Mouse (Mus musculus) CH12.LX (cell line): ENCODE results near the gene Dnah12. TPM values are rescaled to one million over a fixed set of nuclear protein-coding genes. Genes with fewer than 3 reads are reported as not detected.

Experiments used
- DNase-seq: peaks from one replicate; pipeline ENCODE4 v3.0.0-alpha.2; 2013; ENCODE audit errors: extremely low read depth
- H3K27ac ChIP-seq: 2 replicates; pipeline ENCODE4 v1.5.1; 2012; ENCODE audit warnings: low read depth, mild to moderate bottlenecking, control low read depth, moderate library complexity; ENCODE audit not compliant: insufficient read depth
- H3K27me3 ChIP-seq: replicated peaks from 2 replicates; pipeline ENCODE3; 2012; ENCODE audit warnings: inconsistent platforms
- H3K36me3 ChIP-seq, 2 experiments: replicated peaks in 1 of 2; 2 replicates each; pipeline versions ENCODE3 to v1.6.1; 2012; ENCODE audit warnings: inconsistent platforms in 1 of 2, low read length in 1 of 2, mild to moderate bottlenecking in 1 of 2, mixed read lengths in 1 of 2, moderate library complexity in 1 of 2; ENCODE audit not compliant: control insufficient read depth in 1 of 2, insufficient read depth in 1 of 2
- H3K4me1 ChIP-seq, 2 experiments: 2 replicates each; pipeline ENCODE4 v1.6.1; 2012; ENCODE audit warnings: inconsistent platforms in 1 of 2, moderate library complexity in 1 of 2; ENCODE audit not compliant: insufficient read depth in 2 of 2, control insufficient read depth in 1 of 2
- H3K4me2 ChIP-seq: 2 replicates; pipeline ENCODE4 v1.6.1; 2012; ENCODE audit warnings: low read depth, mild to moderate bottlenecking, control low read depth; ENCODE audit not compliant: poor library complexity, insufficient read depth, severe bottlenecking
- H3K4me3 ChIP-seq, 3 experiments: fragments of 150-350 bp in 1 of 3; sonication (generic) in 1 of 3; replicated peaks in 1 of 3; 2 replicates each; pipeline versions ENCODE3 to v1.5.1; 2011 to 2012; ENCODE audit warnings: low read depth in 2 of 3, low read length in 2 of 3, mild to moderate bottlenecking in 2 of 3, moderate library complexity in 2 of 3, control low read depth in 1 of 3, improper control_type of control experiment in 1 of 3, inconsistent platforms in 1 of 3, mixed read lengths in 1 of 3; ENCODE audit not compliant: poor library complexity in 1 of 3
- H3K79me2 ChIP-seq: replicated peaks from 2 replicates; pipeline ENCODE4 v1.6.1; 2012; ENCODE audit warnings: mild to moderate bottlenecking, moderate library complexity; ENCODE audit not compliant: control insufficient read depth, poor library complexity, insufficient read depth, severe bottlenecking; ENCODE audit errors: extremely low read depth
- H3K9ac ChIP-seq: 2 replicates; pipeline ENCODE4 v1.6.1; 2012; ENCODE audit warnings: low read depth, mild to moderate bottlenecking, control low read depth, moderate library complexity; ENCODE audit not compliant: insufficient read depth
- H3K9me3 ChIP-seq: replicated peaks from 2 replicates; pipeline ENCODE3; 2012; ENCODE audit warnings: low read length, inconsistent platforms, mixed read lengths
- CHD2 ChIP-seq: IDR thresholded peaks from 2 replicates; pipeline ENCODE4 v1.6.1; 2011; ENCODE audit warnings: low read length, improper control_type of control experiment
- ELF1 ChIP-seq: IDR thresholded peaks from 2 replicates; pipeline ENCODE4 v1.6.1; 2014; ENCODE audit warnings: low read depth, mild to moderate bottlenecking, inconsistent platforms, low read length, improper control_type of control experiment
- EP300 ChIP-seq: IDR thresholded peaks from 2 replicates; pipeline ENCODE4 v1.6.1; 2011; ENCODE audit warnings: low read length, improper control_type of control experiment
- HCFC1 ChIP-seq: IDR thresholded peaks from 2 replicates; pipeline ENCODE4 v1.6.1; 2012; ENCODE audit warnings: low read depth, mild to moderate bottlenecking, inconsistent platforms, low read length, improper control_type of control experiment
- IRF4 ChIP-seq: IDR thresholded peaks from 2 replicates; pipeline ENCODE4 v1.6.1; 2014; ENCODE audit warnings: low read depth, mild to moderate bottlenecking, inconsistent platforms, low read length, improper control_type of control experiment
- JUND ChIP-seq: conservative IDR thresholded peaks from 2 replicates; pipeline ENCODE4 v1.6.1; 2011; ENCODE audit warnings: low read depth, low read length, improper control_type of control experiment
- MAFK ChIP-seq: IDR thresholded peaks from 2 replicates; pipeline ENCODE4 v1.6.1; 2011; ENCODE audit warnings: low read length, improper control_type of control experiment; ENCODE audit not compliant: insufficient replicate concordance
- MAZ ChIP-seq: IDR thresholded peaks from 2 replicates; pipeline ENCODE4 v1.6.1; 2012; ENCODE audit warnings: low read depth, mild to moderate bottlenecking, inconsistent platforms, low read length, improper control_type of control experiment, moderate library complexity
- NRF1 ChIP-seq: IDR thresholded peaks from 2 replicates; pipeline ENCODE4 v1.6.1; 2014; ENCODE audit warnings: low read depth, mild to moderate bottlenecking, inconsistent platforms, low read length, improper control_type of control experiment, moderate library complexity
- PAX5 ChIP-seq: IDR thresholded peaks from 2 replicates; pipeline ENCODE4 v1.6.1; 2012; ENCODE audit warnings: low read length, inconsistent platforms, mixed read lengths
- POLR2AphosphoS2 ChIP-seq: IDR thresholded peaks from 2 replicates; pipeline ENCODE4 v1.6.1; 2011; ENCODE audit warnings: low read depth, low read length, improper control_type of control experiment
- SIN3A ChIP-seq: IDR thresholded peaks from 2 replicates; pipeline ENCODE4 v1.6.1; 2012; ENCODE audit warnings: low read length, improper control_type of control experiment, inconsistent platforms
- dilution Hi-C: fragments of 300-500 bp; cut with MboI; formaldehyde crosslinking; loops from 2 replicates; pipeline ENCODE4 v1.14.3; 2020; ENCODE audit warnings: low sequenced_read_pairs; ENCODE audit not compliant: extremely low pct_unique_long_range_greater_than_20kb, extremely low pct_ligation_motif_present
- in situ Hi-C: fragments of 300-500 bp; cut with MboI; formaldehyde crosslinking; loops from 3 replicates; pipeline ENCODE4 v1.14.3; 2019; ENCODE audit warnings: low sequenced_read_pairs, low pct_ligation_motif_present, low pct_unique_long_range_greater_than_20kb, mixed read lengths
- polyA plus RNA-seq: library from polyadenylated mRNA; unstranded; fragments of >175 nt; gene quantifications from 2 replicates; pipeline ENCODE4 v1.2.1, GENCODE M21; 2012; ENCODE audit warnings: low read depth; ENCODE audit not compliant: insufficient read length
- total RNA-seq, 2 experiments: library from RNA; depleted of rRNA; stranded (reverse); fragments of 300-350 nt in 1 of 2; fragments of >200 nt in 1 of 2; gene quantifications; 2 replicates each; pipeline ENCODE4 v1.2.3; 2012 to 2014

Gene Dnah12
- total and polyA plus RNA-seq, 3 experiments: 0.04 to 0.13 (median 0.04) TPM

GRCm38 (mm10) chr14:26805500-26805899, 112.4 kb downstream of the Dnah12 start:
- in situ Hi-C loops (no loop called here), dilution Hi-C loops (no loop called here)
- TF ChIP-seq POLR2AphosphoS2 (no peak), CHD2 (no peak), NRF1 (no peak), SIN3A (no peak), HCFC1 (no peak), ELF1 (no peak)
- Histone ChIP-seq H3K9me3 (no peaks in the 10 kb centered on the region), H3K4me2 (no peak overlapping the region), H3K79me2 (no peaks in the 10 kb centered on the region), H3K27ac (no peak overlapping the region), H3K27me3 (no peaks in the 10 kb centered on the region), H3K4me1 (peaks cover 0 to 10% of the 10 kb centered on the region in 2 experiments; a peak in 2 of 4 replicates), H3K9ac (no peak overlapping the region), H3K4me3 (no peak overlapping the region), H3K36me3 (no peaks in the 10 kb centered on the region)
- no peak for DNase-seq

DNA sequence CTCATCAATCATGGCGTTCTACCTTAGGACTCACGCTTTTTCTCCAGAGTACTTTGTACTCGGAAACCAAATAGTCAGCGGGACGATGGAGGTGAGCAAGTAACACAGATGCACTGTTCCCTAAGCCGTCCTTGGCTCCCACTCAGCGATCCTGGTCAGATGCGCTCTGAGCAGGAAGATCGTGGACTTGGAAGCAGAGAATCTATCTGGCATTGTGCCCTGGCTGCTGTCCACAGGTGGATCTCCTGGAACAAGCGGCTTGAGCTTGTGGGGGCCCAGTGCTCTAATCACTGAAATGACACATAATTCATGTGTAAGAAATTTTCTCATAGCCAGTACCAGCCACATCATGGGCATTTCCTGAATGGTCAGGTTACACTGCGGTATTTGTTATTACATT, 119.7 kb downstream of the Dnah12 start:
- no peaks in the 10 kb centered on the region for H3K27me3 ChIP-seq
- no peaks in the 10 kb centered on the region for H3K79me2 ChIP-seq
- TF ChIP-seq PAX5 (no peak), MAZ (no peak)
- no peaks in the 10 kb centered on the region for H3K9me3 ChIP-seq
- H3K4me1 ChIP-seq: peaks cover 4 to 12% of the 10 kb centered on the region in 2 experiments; a peak in 3 of 4 replicates
- H3K4me2 ChIP-seq: no peak overlapping the region
- no peak overlapping the region for H3K9ac ChIP-seq
- H3K4me3 ChIP-seq: no peak overlapping the region
- in situ Hi-C loops: loop anchor here (10.0 kb wide), 3 partner anchors 58 to 318 kb away; partner anchors contain the start of gene Dnah12
- DNase-seq: no peak
- H3K27ac ChIP-seq: no peak overlapping the region
- dilution Hi-C loops: no loop called here
- no peaks in the 10 kb centered on the region for H3K36me3 ChIP-seq

GRCm38 (mm10) chr14:26813871-26814270, 120.8 kb downstream of the Dnah12 start:
- Histone ChIP-seq H3K4me3 (no peak overlapping the region), H3K36me3 (no peaks in the 10 kb centered on the region), H3K27me3 (no peaks in the 10 kb centered on the region), H3K4me2 (no peak overlapping the region), H3K9ac (no peak overlapping the region), H3K79me2 (no peaks in the 10 kb centered on the region), H3K4me1 (peaks cover 4 to 11% of the 10 kb centered on the region in 2 experiments; a peak in 3 of 4 replicates), H3K9me3 (no peaks in the 10 kb centered on the region), H3K27ac (no peak overlapping the region)
- peak; percentile 6 for DNase-seq
- in situ Hi-C loops (loop anchor here (10.0 kb wide), 3 partner anchors 59 to 319 kb away; partner anchors contain the start of gene Dnah12), dilution Hi-C loops (no loop called here)
- TF ChIP-seq EP300 (peak; percentile 46; the same call in 1 of the 2 replicates), IRF4 (no peak), MAFK (0 out of 2 replicates have a peak, but pooled peaks have one; percentile 55), JUND (0 out of 2 replicates have a peak, but pooled peaks have one; percentile 7)
